Mouse (Mus musculus): Measurements from ENCODE around the gene Sart3.

The Sart3 gene

GRCm38 (mm10) chr5:113725417-113725816 is 46.9 kb downstream of the Sart3 start:
- no peak for DNase-seq (ENCODE audit: low spot score)

- DNase-seq (ENCODE audit: low spot score): peak; percentile 91
Observed at GRCm38 (mm10) chr5:113724446-113724845, 47.9 kb downstream of the Sart3 start, which contains the start of gene 1700069L16Rik. Gene 1700069L16Rik (minus strand): TSS chr5:113724772.

GRCm38 (mm10) chr5:113723567-113724237 is 48.6 kb downstream of the Sart3 start:
- DNase-seq (ENCODE audit: low spot score): no peak

- DNase-seq (ENCODE audit: low spot score): no peak
Observed at GRCm38 (mm10) chr5:113722224-113723013, 49.9 kb downstream of the Sart3 start.

- DNase-seq (ENCODE audit: low spot score): no peak
Observed at GRCm38 (mm10) chr5:113719221-113719661, 53.1 kb downstream of the Sart3 start.

GRCm38 (mm10) chr5:113716581-113717388 is 55.5 kb downstream of the Sart3 start:
- DNase-seq (ENCODE audit: low spot score): no peak

- no peak for DNase-seq (ENCODE audit: low spot score)
Observed at GRCm38 (mm10) chr5:113712861-113713260, 59.4 kb downstream of the Sart3 start.

- no peak for DNase-seq (ENCODE audit: low spot score)
Observed at GRCm38 (mm10) chr5:113703803-113704585, 68.3 kb downstream of the Sart3 start.

GRCm38 (mm10) chr5:113700388-113701023 is 71.8 kb downstream of the Sart3 start:
- no peak for DNase-seq (ENCODE audit: low spot score)

- DNase-seq (ENCODE audit: low spot score): no peak
Observed at GRCm38 (mm10) chr5:113694415-113694814, 77.9 kb downstream of the Sart3 start.

GRCm38 (mm10) chr5:113694000-113694399 is 78.3 kb downstream of the Sart3 start:
- no peak for DNase-seq (ENCODE audit: low spot score)

GRCm38 (mm10) chr5:113693196-113693755 is 79.0 kb downstream of the Sart3 start:
- no peak for DNase-seq (ENCODE audit: low spot score)

Data from testis, postnatal 10 days (tissue).